Mouse (Mus musculus) neural tube, embryonic 12.5 days (tissue): Measurements from ENCODE around the gene Arhgap21. TPM values are rescaled to one million over a fixed set of nuclear protein-coding genes. Genes with fewer than 3 reads are reported as not detected.

Experiments used
- ATAC-seq: fragments of 200-750 bp; cut with Nextera tagmentation; 2 replicates; pipeline ENCODE4 v1.8.0; 2017; ENCODE audit warnings: low read depth, mild to moderate bottlenecking, moderate TSS enrichment, moderate library complexity; ENCODE audit not compliant: low FRiP score
- H3K27ac ChIP-seq: fragments of 300-500 bp; sonication (generic); 2 replicates; pipeline ENCODE4 v1.5.1; 2016
- H3K27me3 ChIP-seq: fragments of 300-500 bp; sonication (generic); replicated peaks from 2 replicates; pipeline ENCODE4 v1.6.1; 2016; ENCODE audit warnings: mild to moderate bottlenecking
- H3K36me3 ChIP-seq: fragments of 300-500 bp; sonication (generic); 2 replicates; pipeline ENCODE4 v1.6.1; 2016; ENCODE audit warnings: mild to moderate bottlenecking
- H3K4me1 ChIP-seq: fragments of 300-500 bp; sonication (generic); 2 replicates; pipeline ENCODE4 v1.6.1; 2016
- H3K4me2 ChIP-seq: fragments of 300-500 bp; sonication (generic); replicated peaks from 2 replicates; pipeline ENCODE4 v1.6.1; 2016; ENCODE audit warnings: mild to moderate bottlenecking
- H3K4me3 ChIP-seq: fragments of 300-500 bp; sonication (generic); 2 replicates; pipeline ENCODE4 v1.5.1; 2016
- H3K9ac ChIP-seq: fragments of 300-500 bp; sonication (generic); 2 replicates; pipeline ENCODE4 v1.6.1; 2016; ENCODE audit warnings: mild to moderate bottlenecking
- H3K9me3 ChIP-seq: fragments of 300-500 bp; sonication (generic); 2 replicates; pipeline ENCODE4 v1.6.1; 2016; ENCODE audit warnings: mild to moderate bottlenecking
- WGBS: fragments of 180-500 bp; shearing (Covaris S2); methylation state at CpG from one replicate; pipeline ENCODE4 v1.1.7; 2016; 5-methylcytosine and 5-hydroxymethylcytosine counted together
- polyA plus RNA-seq: library from polyadenylated mRNA; unstranded; fragments of >200 nt; fragmentation: Nextera tagmentation; extraction: Ambion mirVana; gene quantifications from 2 replicates; pipeline ENCODE4 v1.2.1, GENCODE M21; 2016

The Arhgap21 gene
- polyA plus RNA-seq, 1 experiment from 2014 or later = 50.6 TPM

DNA sequence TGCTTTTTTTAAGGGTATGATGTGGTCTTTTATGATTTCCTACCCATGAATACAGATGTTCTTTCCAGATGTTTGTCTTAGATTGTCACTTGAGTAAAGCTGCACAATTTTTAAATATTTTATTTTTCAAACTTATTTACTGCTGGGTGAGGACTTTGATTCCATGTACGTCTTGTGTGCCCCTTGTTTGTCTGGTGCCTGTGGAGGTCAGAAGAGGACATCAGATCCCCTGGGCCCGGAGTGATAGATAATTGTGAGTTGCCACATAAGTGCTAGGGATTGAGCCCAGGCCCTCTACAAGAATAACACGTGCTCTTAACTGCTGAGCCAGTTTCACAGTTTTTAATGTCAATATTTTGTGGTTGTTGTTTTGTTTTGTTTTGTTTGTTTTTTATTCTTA lies 19.1 kb upstream of the Arhgap21 start:
- no peak overlapping the region for H3K9ac ChIP-seq
- ATAC-seq = no peak
- no peaks in the 10 kb centered on the region for H3K36me3 ChIP-seq
- H3K9me3 ChIP-seq = no peaks in the 10 kb centered on the region; the same call in 1 of the 2 replicates
- H3K27ac ChIP-seq = no peak overlapping the region
- no peaks in the 10 kb centered on the region for H3K4me1 ChIP-seq
- H3K27me3 ChIP-seq = no peaks in the 10 kb centered on the region
- H3K4me2 ChIP-seq = no peak overlapping the region
- WGBS = 73% methylated on average over 3 of the region's 3 CpGs
- no peak overlapping the region for H3K4me3 ChIP-seq

DNA sequence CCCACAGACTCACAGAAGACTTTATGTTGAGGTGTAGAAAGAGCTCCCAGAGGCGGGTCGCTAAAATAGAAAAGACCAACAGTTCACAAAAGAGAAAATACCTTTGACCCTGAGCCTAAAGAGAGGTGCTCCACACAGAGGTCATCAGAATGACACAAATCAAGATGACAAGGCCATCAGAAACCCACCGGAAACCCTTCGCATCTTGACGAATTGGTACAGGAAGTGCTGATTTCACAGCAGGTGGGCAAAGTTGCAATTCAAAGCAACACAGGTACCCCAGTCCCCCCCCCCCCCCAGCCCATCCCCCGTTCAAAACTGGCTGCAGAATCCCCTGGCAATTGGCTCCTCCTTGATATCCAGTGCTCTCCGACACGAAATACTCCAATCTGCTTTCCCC lies 10.0 kb upstream of the Arhgap21 start:
- ATAC-seq = no peak
- Histone ChIP-seq H3K27ac (no peak overlapping the region), H3K9me3 (no peaks in the 10 kb centered on the region), H3K27me3 (no peaks in the 10 kb centered on the region), H3K36me3 (no peaks in the 10 kb centered on the region), H3K4me1 (no peaks in the 10 kb centered on the region), H3K9ac (no peak overlapping the region), H3K4me3 (no peak overlapping the region), H3K4me2 (no peak overlapping the region)
- 64% methylated on average over 8 of the region's 8 CpGs for WGBS

DNA sequence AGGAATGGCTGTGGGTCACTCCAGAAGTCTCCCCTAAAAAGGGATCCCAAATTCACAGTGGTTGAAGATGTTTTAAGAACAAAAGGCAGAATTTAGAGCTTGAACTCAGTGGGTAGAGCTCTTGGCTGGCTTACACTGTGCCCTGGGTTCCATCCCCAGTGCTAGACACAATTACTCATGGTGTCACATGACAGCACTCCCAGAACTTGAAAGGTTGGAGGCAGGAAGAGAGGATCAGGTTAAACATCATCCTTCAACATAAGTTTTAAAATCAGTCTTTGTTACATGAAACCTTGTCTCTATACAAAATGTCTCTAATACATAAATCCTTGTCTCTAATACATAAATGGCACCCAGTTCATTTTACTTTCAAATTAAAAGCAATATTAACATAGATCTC lies 8.4 kb upstream of the Arhgap21 start:
- H3K27me3 ChIP-seq = no peaks in the 10 kb centered on the region
- no peaks in the 10 kb centered on the region for H3K36me3 ChIP-seq
- no peak overlapping the region for H3K9ac ChIP-seq
- no peak for ATAC-seq
- no peaks in the 10 kb centered on the region for H3K4me1 ChIP-seq
- no peak overlapping the region for H3K4me3 ChIP-seq
- no peak overlapping the region for H3K27ac ChIP-seq
- H3K9me3 ChIP-seq = no peaks in the 10 kb centered on the region
- no peak overlapping the region for H3K4me2 ChIP-seq

DNA sequence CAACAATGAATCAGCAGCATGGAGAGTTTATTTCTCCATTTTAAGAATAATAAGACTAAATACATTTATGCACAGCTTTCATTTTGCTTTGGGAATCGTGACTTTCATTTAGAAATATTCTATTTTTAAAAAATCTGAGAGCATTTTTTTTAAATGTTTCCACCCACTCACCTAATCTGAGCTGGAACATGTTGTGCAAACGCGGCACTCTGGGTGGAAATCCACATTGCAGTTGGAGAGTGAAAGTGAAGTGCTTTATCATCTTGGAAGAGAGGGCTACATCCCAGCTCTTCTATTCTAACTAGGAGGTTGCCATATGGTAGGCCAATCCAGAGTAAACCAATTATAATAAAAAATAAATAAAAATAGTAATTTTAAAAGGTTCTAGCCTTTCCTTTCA lies 4.8 kb upstream of the Arhgap21 start:
- Histone ChIP-seq H3K36me3 (no peaks in the 10 kb centered on the region), H3K4me3 (no peak overlapping the region), H3K4me1 (no peaks in the 10 kb centered on the region), H3K27me3 (no peaks in the 10 kb centered on the region), H3K9me3 (no peaks in the 10 kb centered on the region), H3K27ac (no peak overlapping the region), H3K4me2 (no peak overlapping the region), H3K9ac (no peak overlapping the region)
- WGBS = 82% methylated on average over 3 of the region's 3 CpGs
- ATAC-seq = no peak

DNA sequence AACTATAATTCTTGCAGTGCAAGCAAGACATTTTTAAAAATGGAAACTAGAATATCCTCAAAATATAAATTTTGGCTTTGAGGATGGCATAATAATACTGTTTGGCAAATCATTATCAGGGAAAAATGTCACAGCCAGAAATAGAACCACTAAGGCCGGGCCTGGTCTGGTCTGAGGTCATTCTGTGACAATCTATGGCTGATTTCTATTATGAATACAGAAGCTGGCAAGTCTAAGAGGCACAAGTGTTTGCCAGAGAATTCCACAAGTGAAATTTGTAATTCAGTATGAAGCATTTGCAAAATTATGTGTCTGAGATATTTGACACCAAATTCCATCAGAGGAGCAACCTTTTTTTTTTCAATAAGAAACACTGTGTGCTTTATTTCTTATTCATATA lies 3.5 kb upstream of the Arhgap21 start:
- H3K4me3 ChIP-seq = no peak overlapping the region
- ATAC-seq = no peak
- WGBS = 79% methylated on average over 1 of the region's 1 CpGs
- no peak overlapping the region for H3K4me2 ChIP-seq
- H3K4me1 ChIP-seq = no peaks in the 10 kb centered on the region
- no peaks in the 10 kb centered on the region for H3K36me3 ChIP-seq
- H3K9ac ChIP-seq = no peak overlapping the region
- H3K27me3 ChIP-seq = no peaks in the 10 kb centered on the region
- no peaks in the 10 kb centered on the region for H3K9me3 ChIP-seq
- no peak overlapping the region for H3K27ac ChIP-seq

DNA sequence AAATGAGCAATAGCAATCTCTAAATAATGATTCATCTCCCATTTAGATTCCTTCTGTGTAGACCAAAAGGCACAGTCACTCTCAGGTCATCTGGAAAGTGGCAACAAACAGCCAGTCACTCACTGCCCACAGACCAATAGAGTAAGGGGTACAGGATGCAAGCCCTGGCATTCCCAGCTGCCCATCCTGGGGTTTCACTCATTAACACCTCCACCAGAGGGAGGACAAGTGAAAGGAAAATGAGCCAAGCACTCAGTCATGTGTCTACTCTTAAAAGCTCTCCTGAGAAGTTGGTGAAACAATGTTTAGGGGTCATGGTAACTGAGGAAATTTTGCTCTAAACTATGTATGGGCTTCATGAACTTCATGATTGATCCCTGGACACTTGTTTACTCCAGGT lies 2.9 kb upstream of the Arhgap21 start:
- no peaks in the 10 kb centered on the region for H3K4me1 ChIP-seq
- no peak overlapping the region for H3K4me2 ChIP-seq
- H3K27ac ChIP-seq = no peak overlapping the region
- no peak overlapping the region for H3K4me3 ChIP-seq
- H3K36me3 ChIP-seq = no peaks in the 10 kb centered on the region
- no peaks in the 10 kb centered on the region for H3K9me3 ChIP-seq
- H3K27me3 ChIP-seq = no peaks in the 10 kb centered on the region
- no peak overlapping the region for H3K9ac ChIP-seq
- ATAC-seq = no peak

DNA sequence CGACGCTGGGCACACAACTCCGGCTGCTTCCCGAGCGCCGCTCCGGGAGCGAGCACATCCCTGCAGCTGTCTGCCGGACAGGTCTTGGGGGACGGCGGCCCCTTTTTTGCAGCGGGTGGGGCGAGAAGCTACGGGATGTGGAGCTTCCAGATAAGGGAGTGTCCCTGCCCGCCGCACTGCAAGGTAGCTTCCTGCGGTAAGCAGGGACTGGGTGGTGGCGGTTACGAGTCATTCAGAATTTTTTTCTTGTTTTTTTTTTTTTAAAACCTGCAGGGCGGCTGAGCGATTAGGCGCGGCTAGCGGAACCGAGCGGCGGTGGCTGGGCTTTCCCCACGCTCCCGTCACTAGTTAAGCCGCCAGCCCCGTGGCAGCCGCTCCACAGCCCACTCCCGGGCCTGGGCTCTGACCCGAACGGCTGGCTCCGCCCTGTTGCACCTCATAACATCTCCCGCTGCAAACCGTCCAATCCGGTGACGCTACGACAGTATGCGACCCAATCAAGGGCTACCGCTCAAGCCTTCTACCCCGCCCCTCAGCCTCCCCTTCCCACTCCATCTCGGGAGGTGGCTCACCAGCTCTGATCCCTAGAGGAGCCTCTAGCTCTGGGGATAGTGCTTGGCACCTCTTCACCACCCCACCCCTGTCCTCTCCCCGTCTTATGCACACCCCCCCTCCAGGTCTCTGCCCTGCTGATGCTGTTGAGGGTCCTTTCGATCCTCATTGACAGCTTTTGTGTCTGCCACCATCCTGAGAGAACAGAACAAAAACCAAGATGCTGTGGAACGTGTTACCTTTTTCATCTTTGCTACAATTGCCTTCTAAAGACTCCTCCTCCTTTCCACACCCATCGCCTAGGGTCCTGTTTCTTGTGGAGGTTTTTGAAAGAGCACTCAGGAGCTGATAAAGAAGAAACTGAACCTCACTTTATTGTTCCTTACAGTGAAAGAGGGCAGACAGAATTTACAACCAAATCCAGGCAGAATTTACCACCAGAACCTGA lies 820 bp upstream of the Arhgap21 start:
- H3K4me3 ChIP-seq = peak overlapping the region; percentile 95
- H3K36me3 ChIP-seq = no peaks in the 10 kb centered on the region
- peak overlapping the region; percentile 85 for H3K4me2 ChIP-seq
- H3K27me3 ChIP-seq = no peaks in the 10 kb centered on the region
- H3K9ac ChIP-seq = peak overlapping the region; percentile 99
- WGBS = under 1% methylated on average over 49 of the region's 49 CpGs
- H3K27ac ChIP-seq = peak overlapping the region; percentile 99
- ATAC-seq = peak; percentile 96
- H3K9me3 ChIP-seq = no peaks in the 10 kb centered on the region
- peaks cover 9% of the 10 kb centered on the region; the same call in 1 of the 2 replicates for H3K4me1 ChIP-seq

DNA sequence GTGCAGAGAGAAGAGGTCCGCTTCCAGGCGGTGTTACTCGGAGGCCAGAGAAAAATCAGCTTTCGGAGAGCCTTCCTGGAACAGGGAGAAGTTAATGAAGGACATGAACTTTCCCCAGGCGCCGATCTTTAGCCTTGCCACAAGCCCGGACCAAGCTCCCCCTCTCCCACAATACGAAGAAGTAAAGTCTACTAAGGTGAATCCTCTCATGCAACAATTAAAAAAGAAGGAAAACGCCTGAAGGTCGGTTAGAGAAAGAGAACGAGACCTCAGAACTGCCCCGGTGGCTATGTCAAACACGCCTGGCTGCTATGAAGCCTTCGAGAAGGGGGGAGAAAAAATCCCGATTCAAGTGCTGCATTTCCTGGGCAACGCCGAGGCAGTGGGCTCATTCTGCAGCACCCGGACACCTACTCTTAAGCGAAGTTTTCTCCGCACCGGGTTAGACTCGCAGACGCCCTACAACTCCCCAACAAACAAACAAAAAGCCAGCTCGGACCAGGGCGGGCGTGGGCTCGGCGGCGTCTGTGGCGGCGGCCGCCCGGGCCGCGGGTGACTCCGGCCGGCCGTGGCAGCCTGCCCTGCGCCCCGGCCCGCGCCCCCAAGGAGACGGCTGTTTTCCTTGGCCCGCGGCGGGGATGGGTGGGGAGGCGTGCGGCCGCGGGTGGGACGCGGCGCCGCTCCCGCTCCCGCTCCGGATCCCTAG lies 882 bp downstream of the Arhgap21 start:
- Histone ChIP-seq H3K9ac (peak overlapping the region; percentile 99), H3K36me3 (no peaks in the 10 kb centered on the region), H3K27me3 (no peaks in the 10 kb centered on the region), H3K4me1 (peaks cover 20% of the 10 kb centered on the region), H3K9me3 (no peaks in the 10 kb centered on the region), H3K4me3 (peak overlapping the region; percentile 95), H3K27ac (peak overlapping the region; percentile 99), H3K4me2 (peak overlapping the region; percentile 85)
- peak; percentile 1; the same call in 1 of the 2 replicates for ATAC-seq
- under 1% methylated on average over 57 of the region's 57 CpGs for WGBS

DNA sequence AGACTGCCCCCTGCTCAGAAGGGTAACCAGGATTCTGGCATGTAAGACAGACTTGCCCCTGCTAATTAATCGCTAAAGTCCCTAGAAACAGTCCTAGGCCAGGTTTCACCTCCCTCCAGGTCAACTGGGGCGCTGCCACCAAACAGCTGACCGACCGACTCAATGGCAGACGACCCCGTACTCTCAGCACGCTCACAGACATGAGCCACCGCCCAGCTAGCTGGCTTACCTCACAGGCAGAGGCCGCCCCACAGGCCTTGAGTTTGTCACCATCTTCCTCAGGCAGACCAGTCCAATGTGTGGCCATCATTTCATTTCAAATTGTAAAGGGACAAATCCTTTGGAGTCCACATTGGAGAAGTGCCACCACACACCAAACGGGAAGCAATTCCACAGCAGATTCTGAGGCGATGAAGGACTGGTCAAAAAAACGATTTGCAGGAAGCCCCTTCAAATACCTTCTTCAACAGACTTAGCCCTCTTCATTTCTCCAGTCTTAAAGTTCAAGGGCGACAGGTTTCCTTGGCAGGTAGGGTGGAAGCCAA lies 1.5 kb downstream of the Arhgap21 start:
- WGBS = under 1% methylated on average over 13 of the region's 13 CpGs
- Histone ChIP-seq H3K4me2 (peak overlapping the region; percentile 85), H3K9me3 (no peaks in the 10 kb centered on the region), H3K36me3 (no peaks in the 10 kb centered on the region), H3K27me3 (no peaks in the 10 kb centered on the region), H3K27ac (peak overlapping the region; percentile 99), H3K4me1 (peaks cover 26% of the 10 kb centered on the region), H3K4me3 (peak overlapping the region; percentile 95), H3K9ac (peak overlapping the region; percentile 99)
- no peak for ATAC-seq

DNA sequence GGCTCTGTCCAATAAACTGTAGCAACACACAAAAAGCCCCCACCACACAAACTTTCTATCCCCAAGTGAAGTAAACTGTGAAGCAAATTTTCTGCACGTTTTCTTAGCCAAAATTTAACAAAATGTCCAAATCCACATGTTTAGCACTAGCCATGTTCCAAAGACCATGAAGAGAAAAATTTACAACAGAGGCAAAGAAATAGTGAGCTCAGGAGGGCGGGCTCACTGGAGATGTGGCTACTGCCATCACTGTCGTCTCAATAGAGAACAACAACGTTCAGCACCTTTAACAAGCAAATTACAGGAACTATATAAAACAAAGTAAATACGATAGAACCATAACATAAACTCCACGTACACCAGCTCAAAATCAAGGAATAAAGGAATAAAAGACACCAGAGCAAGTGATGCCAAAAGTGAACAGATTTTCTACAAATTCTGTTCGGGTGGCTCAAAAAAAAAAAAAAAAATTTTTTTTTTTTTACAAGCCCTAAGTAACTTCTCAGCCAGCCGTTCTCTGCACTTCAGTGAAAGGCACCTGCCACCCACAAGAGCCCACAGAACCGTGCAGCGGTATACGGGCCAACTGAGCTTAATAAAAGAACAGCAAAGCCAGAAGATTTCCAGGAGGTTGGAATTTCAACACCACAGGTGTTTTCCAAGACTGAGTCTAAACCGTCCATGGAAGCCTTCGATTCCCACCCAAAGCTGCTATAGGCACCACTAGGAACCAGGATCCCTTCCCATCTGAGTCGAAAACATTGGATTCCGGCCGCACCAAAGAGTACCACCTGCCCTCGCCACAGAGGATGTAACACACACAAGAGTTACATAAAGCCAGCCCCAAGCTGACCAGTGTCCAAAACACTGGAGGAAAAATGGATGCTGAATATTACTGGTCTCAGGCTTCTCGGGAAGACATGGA lies 2.2 kb downstream of the Arhgap21 start:
- H3K9me3 ChIP-seq = no peaks in the 10 kb centered on the region
- no peak for ATAC-seq
- H3K4me3 ChIP-seq = peak overlapping the region; percentile 95
- no peak overlapping the region for H3K27ac ChIP-seq
- 23% methylated on average over 18 of the region's 18 CpGs for WGBS
- H3K4me1 ChIP-seq = peaks cover 31% of the 10 kb centered on the region
- H3K27me3 ChIP-seq = no peaks in the 10 kb centered on the region
- no peaks in the 10 kb centered on the region for H3K36me3 ChIP-seq
- peak overlapping the region; percentile 85 for H3K4me2 ChIP-seq
- H3K9ac ChIP-seq = peak overlapping the region; percentile 99

DNA sequence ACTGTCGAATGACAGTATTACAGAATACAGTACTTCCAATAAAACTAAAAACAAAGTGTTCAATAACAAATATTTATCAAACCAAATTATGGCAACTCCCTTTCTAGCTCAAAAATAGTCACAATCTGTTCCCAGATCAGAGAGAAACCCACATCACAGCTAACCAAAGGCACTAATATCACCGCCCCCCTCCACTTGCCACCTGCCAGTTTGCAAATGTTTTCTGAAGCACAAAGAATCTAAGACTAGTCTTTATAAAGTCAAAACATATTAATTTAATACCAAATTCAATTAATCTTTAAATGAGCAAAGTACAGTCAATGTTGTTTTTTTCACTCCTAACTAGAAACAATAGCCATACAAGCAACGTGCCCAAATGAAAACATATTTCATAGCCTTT lies 3.3 kb downstream of the Arhgap21 start:
- H3K4me2 ChIP-seq = peak overlapping the region; percentile 85
- no peaks in the 10 kb centered on the region for H3K27me3 ChIP-seq
- WGBS = 68% methylated on average over 3 of the region's 3 CpGs
- peak overlapping the region; percentile 95 for H3K4me3 ChIP-seq
- ATAC-seq = no peak
- no peaks in the 10 kb centered on the region for H3K9me3 ChIP-seq
- peaks cover 37% of the 10 kb centered on the region for H3K4me1 ChIP-seq
- H3K36me3 ChIP-seq = no peaks in the 10 kb centered on the region
- H3K9ac ChIP-seq = peak overlapping the region; percentile 99; the same call in 1 of the 2 replicates
- H3K27ac ChIP-seq = no peak overlapping the region
